Mouse (Mus musculus) neural tube, embryonic 15.5 days (tissue): Measurements from ENCODE around the gene Acot6. TPM values are rescaled to one million over a fixed set of nuclear protein-coding genes. Genes with fewer than 3 reads are reported as not detected.
"Not testable (repeated sequence)": the region's sequence is repeated elsewhere in the genome, so short reads cannot be mapped to it uniquely, and the experiment has no call there.

Experiments used
- ATAC-seq: fragments of 200-750 bp; cut with Nextera tagmentation; 2 replicates; pipeline ENCODE4 v1.8.0; 2017; ENCODE audit warnings: mild to moderate bottlenecking, moderate TSS enrichment, moderate library complexity; ENCODE audit not compliant: low FRiP score
- H3K27ac ChIP-seq: fragments of 300-500 bp; sonication (generic); replicated peaks from 2 replicates; pipeline ENCODE4 v1.5.1; 2015; ENCODE audit warnings: mild to moderate bottlenecking, inconsistent platforms
- H3K27me3 ChIP-seq: fragments of 300-500 bp; sonication (generic); replicated peaks from 2 replicates; pipeline ENCODE4 v1.6.1; 2015; ENCODE audit warnings: inconsistent platforms
- H3K36me3 ChIP-seq: fragments of 300-500 bp; sonication (generic); 2 replicates; pipeline ENCODE4 v1.6.1; 2015; ENCODE audit warnings: inconsistent platforms
- H3K4me1 ChIP-seq: fragments of 300-500 bp; sonication (generic); 2 replicates; pipeline ENCODE4 v1.6.1; 2015; ENCODE audit warnings: inconsistent platforms
- H3K4me2 ChIP-seq: fragments of 300-500 bp; sonication (generic); 2 replicates; pipeline ENCODE4 v1.6.1; 2015; ENCODE audit warnings: inconsistent platforms, mild to moderate bottlenecking, moderate library complexity
- H3K4me3 ChIP-seq: fragments of 300-500 bp; sonication (generic); replicated peaks from 2 replicates; pipeline ENCODE4 v1.5.1; 2015; ENCODE audit warnings: mild to moderate bottlenecking, inconsistent platforms
- H3K9ac ChIP-seq: fragments of 300-500 bp; sonication (generic); replicated peaks from 2 replicates; pipeline ENCODE4 v1.6.1; 2015; ENCODE audit warnings: mild to moderate bottlenecking, inconsistent platforms
- H3K9me3 ChIP-seq: fragments of 300-500 bp; sonication (generic); replicated peaks from 2 replicates; pipeline ENCODE4 v1.6.1; 2016; ENCODE audit warnings: inconsistent platforms
- WGBS: fragments of 180-500 bp; shearing (Covaris S2); methylation state at CpG from one replicate; pipeline ENCODE4 v1.1.7; 2015; ENCODE audit warnings: mixed read lengths; 5-methylcytosine and 5-hydroxymethylcytosine counted together
- polyA plus RNA-seq: library from polyadenylated mRNA; unstranded; fragments of >200 nt; fragmentation: Nextera tagmentation; extraction: Ambion mirVana; gene quantifications from 2 replicates; pipeline ENCODE4 v1.2.1, GENCODE M21; 2015

The Acot6 gene
- 1.4 and 1.6 TPM in 2 replicates for polyA plus RNA-seq

DNA sequence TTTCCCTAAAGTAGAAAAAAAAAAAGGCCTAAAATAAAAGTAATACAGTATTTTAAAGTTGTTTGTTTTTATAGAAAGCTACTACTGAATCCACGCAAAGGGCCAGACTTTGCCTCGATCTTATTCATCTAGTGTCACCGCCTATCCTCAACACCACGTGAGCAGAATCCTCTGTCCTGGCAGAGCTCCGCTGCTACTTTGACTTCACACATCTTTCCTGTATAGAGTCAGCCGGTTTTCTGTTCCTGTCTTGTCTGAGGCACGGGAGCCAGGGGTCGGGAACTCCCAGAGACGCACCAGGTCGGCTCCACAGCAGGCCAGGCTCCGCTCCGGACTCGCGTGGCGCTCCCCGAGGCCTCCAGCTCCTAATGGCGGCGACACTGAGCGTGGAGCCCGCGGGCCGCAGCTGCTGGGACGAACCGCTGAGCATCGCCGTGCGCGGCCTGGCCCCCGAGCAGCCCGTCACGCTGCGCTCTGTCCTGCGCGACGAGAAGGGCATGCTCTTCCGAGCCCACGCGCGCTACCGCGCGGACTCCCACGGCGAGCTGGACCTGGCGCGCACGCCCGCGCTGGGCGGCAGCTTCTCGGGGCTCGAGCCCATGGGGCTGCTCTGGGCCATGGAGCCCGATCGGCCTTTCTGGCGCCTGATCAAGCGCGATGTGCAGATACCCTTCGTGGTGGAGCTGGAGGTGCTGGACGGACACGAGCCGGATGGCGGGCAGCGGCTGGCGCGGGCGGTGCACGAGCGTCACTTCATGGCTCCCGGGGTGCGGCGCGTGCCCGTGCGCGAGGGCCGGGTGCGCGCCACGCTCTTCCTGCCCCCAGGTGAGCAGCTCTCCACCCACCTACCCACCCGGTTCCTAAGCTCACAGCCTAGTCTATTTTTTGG is at the start of gene Acot6:
Gene Acot6 (plus strand): TSS at position 51 of the 889 bp plus-strand sequence.
- under 1% methylated on average over 65 of the region's 80 CpGs for WGBS
- H3K9me3 ChIP-seq, H3K36me3 ChIP-seq, H3K4me1 ChIP-seq, H3K27me3 ChIP-seq: not testable (repeated sequence)
- Histone ChIP-seq H3K9ac (peak within 1 kb of the TSS; percentile 59), H3K4me3 (peak within 1 kb of the TSS; percentile 56), H3K4me2 (peak within 1 kb of the TSS; percentile 81), H3K27ac (peak within 1 kb of the TSS; percentile 72)
- ATAC-seq: peak; percentile 73

DNA sequence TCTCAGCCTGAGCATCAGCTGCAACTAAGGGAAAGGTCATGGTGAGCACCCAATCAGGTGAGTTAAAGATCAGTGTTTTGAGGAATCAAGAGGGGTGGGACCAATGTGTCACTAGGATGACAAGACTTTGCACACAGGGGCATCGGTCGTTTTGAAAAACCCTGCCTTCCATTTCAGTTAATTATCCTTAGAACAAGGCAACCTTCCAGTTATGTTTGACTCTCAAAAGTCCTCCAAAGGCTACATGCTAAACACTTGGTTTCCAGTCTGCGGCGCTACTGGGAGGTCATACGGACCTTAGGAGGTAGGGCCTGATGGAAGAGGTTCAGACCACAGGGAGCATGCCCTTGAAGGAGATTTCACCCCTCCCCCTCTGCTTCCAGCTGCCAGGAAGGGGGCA is 49.7 kb upstream of the Acot6 start:
- H3K9ac ChIP-seq, H3K4me2 ChIP-seq, H3K36me3 ChIP-seq, H3K4me3 ChIP-seq, H3K9me3 ChIP-seq, ATAC-seq, H3K27ac ChIP-seq: not testable (repeated sequence)
- Histone ChIP-seq H3K4me1 (peaks cover 11% of the 10 kb centered on the region), H3K27me3 (peaks cover 18% of the 10 kb centered on the region)
- WGBS: 87% methylated on average over 5 of the region's 5 CpGs

DNA sequence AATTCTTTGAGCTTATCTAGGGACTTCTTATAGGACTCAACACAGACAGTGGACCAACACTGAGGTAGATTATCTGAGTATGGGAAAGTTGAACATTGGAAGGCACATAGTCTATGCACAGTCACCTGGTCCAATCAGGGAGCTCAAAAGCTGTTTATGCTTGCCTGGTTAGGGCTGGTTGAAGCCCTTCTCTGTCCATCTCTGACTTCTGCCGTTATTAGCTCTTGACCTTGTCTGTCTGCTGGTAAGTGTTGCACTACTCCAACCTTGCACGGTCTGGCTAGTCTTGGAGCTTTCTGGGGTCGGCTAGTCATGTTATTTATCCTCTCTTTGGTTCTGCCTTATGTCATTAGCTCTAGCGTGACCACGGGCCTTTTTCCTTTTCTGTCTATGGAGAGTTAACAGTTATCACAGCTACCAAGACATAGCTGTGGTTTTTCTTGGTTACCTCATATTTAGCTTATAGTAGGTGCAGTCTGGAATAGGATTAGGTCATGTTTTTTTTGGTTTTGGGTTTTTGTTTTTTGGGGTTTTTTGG is 48.4 kb upstream of the Acot6 start, which contains the start of gene Acot3:
Gene Acot3 (plus strand): TSS at position 208 of the 538 bp plus-strand sequence.
- Histone ChIP-seq H3K4me3 (peak within 1 kb of the TSS; percentile 47), H3K27ac (no peak within 1 kb of the TSS), H3K36me3 (no peaks in the 10 kb centered on the region), H3K9me3 (0 out of 2 replicates have a peak, but pooled peaks cover 4% of the 10 kb centered on the region), H3K4me2 (peak within 1 kb of the TSS; percentile 82), H3K4me1 (peaks cover 11% of the 10 kb centered on the region), H3K9ac (no peak within 1 kb of the TSS), H3K27me3 (peaks cover 18% of the 10 kb centered on the region)
- ATAC-seq: no peak
- 83% methylated on average over 5 of the region's 5 CpGs for WGBS

DNA sequence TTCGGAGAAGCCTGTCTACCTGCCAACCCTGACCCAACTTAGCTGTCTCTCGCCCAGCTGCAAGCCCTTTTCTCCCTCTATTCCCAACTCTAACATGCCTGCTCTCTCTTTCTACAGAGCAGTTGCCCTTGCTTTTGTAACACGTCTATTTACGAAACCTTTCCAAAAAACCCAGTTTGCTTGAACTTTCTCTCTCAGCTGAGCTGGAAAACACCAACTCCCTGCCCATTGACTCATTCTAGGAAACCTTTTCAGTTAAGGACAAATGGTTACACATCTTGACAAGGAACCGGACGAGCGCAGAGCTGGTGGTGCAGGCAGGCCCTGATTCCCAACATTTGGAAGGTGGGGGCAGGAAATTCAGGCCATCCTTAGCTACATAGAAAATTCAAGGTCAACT is 47.8 kb upstream of the Acot6 start:
- ATAC-seq: no peak
- WGBS: 90% methylated on average over 7 of the region's 7 CpGs
- peak overlapping the region; percentile 47 for H3K4me3 ChIP-seq

DNA sequence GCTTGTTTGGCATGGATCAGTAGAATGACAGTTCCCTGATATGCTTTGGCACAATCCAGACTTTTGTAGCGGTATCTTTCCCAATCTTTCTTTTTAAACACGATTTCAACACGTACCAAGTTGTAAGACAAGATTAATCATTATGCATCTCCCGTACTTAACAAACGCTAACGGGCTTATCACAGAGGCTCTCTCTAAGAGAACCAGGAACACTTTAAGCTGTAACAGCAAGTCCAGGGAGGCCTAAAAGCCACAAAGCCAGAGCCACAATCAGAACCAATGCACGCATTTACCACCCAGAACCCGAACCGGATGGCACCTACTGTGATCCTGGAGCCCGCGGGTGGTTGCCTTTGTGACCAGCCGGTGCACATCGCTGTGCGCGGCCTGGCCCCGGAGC is 47.3 kb upstream of the Acot6 start:
- ATAC-seq: no peak
- Histone ChIP-seq H3K27me3 (peaks cover 18% of the 10 kb centered on the region), H3K9me3 (0 out of 2 replicates have a peak, but pooled peaks cover 4% of the 10 kb centered on the region), H3K4me3 (peak overlapping the region; percentile 47), H3K9ac (peak overlapping the region; percentile 34; the same call in 1 of the 2 replicates), H3K4me2 (peak overlapping the region; percentile 82), H3K27ac (no peak overlapping the region), H3K4me1 (peaks cover 11% of the 10 kb centered on the region), H3K36me3 (no peaks in the 10 kb centered on the region)
- WGBS: 9% methylated on average over 16 of the region's 16 CpGs

More for the DNA sequence above, 47.8 kb upstream of the Acot6 start:
- Histone ChIP-seq H3K27me3 (peaks cover 18% of the 10 kb centered on the region), H3K9me3 (0 out of 2 replicates have a peak, but pooled peaks cover 4% of the 10 kb centered on the region), H3K36me3 (no peaks in the 10 kb centered on the region), H3K27ac (no peak overlapping the region), H3K4me2 (peak overlapping the region; percentile 82), H3K4me1 (peaks cover 11% of the 10 kb centered on the region), H3K9ac (no peak overlapping the region)

DNA sequence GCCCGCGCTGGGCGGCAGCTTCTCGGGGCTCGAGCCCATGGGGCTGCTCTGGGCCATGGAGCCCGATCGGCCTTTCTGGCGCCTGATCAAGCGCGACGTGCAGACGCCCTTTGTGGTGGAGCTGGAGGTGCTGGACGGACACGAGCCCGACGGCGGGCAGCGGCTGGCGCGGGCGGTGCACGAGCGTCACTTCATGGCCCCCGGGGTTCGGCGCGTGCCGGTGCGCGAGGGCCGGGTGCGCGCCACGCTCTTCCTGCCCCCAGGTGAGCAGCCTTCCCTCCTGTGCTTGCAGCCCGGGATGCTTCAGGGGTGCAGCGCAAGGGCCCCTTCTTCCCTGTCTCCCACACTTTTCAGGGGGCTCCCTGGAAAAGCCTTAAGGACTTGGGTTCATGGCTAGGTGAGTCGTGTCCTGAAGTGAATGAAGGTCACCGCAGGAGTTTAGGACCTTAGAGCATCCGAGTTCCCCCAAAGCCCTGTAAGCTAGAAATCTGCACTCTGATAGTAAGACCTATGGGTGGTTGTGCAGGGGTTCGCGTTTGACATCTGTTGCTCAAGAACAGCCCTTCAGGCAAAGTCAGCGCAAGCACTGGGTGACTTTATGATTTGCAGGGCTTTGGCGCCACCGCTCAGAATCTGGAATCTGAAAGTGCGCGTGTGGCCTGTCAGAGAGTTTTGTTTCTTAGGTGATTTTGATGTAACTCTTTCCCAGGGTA is 46.6 kb upstream of the Acot6 start:
- Histone ChIP-seq H3K4me2 (peak overlapping the region; percentile 82), H3K27me3 (peaks cover 18% of the 10 kb centered on the region), H3K4me1 (peaks cover 11% of the 10 kb centered on the region), H3K9ac (0 out of 2 replicates have a peak overlapping the region, but pooled peaks have one; percentile 36), H3K9me3 (no peaks in the 10 kb centered on the region), H3K4me3 (peak overlapping the region; percentile 47), H3K36me3 (no peaks in the 10 kb centered on the region), H3K27ac (no peak overlapping the region)
- 2% methylated on average over 39 of the region's 46 CpGs for WGBS
- no peak for ATAC-seq

DNA sequence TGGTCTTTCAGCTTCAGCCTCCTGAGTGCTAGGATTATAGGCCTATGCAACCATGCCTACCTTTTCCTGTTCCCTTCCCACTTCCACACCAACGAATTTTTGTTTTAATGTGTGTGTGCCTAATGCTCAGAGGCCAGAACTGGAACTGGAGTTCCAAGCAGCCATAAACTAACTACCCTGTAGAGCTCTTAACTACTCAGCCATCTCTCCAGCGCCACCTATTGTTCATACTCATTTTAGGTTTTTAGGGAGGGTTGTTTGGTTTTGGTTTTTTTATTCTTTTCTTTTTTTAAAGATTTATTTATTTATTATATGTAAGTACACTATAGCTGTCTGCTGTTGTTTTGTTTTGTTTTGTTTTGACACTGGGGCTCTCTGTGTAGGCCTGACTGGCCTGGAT is 39.5 kb upstream of the Acot6 start:
- no peaks in the 10 kb centered on the region for H3K27me3 ChIP-seq
- no peaks in the 10 kb centered on the region for H3K4me1 ChIP-seq
- H3K27ac ChIP-seq: no peak overlapping the region
- H3K9ac ChIP-seq: no peak overlapping the region
- H3K4me3 ChIP-seq: no peak overlapping the region
- H3K36me3 ChIP-seq: no peaks in the 10 kb centered on the region
- no peaks in the 10 kb centered on the region for H3K9me3 ChIP-seq
- H3K4me2 ChIP-seq: no peak overlapping the region
- 23% methylated on average over 2 of the region's 2 CpGs for WGBS
- no peak for ATAC-seq

DNA sequence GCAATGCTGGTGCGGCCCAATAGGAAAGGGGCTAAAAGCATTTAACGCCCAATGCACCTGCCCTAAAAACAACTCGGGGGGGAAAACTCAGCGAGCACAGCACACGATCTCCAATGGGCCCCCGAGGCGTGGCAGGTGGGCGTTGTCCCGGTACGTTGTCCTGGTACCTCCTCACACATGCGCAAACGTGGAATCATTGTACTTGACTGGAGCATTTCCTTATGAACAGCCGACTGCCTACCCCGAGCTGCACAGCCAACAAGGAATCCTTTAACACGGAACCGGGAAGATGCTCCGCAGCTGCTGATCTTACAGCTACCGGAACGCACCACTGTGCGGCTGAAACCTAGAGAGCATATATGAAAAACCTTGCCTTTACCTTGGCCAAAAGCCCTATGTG is 38.1 kb upstream of the Acot6 start:
- H3K4me3 ChIP-seq: no peak overlapping the region
- WGBS: 94% methylated on average over 20 of the region's 20 CpGs
- no peak overlapping the region for H3K4me2 ChIP-seq
- no peaks in the 10 kb centered on the region; the same call in 1 of the 2 replicates for H3K27me3 ChIP-seq
- H3K36me3 ChIP-seq: no peaks in the 10 kb centered on the region
- no peak overlapping the region for H3K9ac ChIP-seq
- no peak overlapping the region for H3K27ac ChIP-seq
- H3K4me1 ChIP-seq: no peaks in the 10 kb centered on the region
- no peaks in the 10 kb centered on the region for H3K9me3 ChIP-seq
- no peak for ATAC-seq

DNA sequence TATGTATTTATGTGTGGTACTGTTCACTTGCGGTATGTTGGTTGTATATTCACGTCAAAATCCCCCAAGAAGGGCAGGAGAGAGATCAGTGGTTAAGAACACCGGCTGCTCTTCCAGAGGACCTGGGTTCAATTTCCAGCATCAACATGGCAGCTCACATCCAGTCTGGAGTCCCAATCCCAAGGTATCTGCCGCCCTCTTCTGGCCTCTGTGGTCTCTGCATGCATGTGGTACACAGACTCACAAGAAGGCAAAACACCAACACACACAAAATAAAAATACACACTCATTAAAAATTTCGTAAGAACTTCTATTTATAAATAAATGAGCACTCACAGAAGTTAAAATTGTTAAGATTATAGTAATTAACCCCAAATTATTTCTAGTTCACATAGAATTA is 37.2 kb upstream of the Acot6 start:
- Histone ChIP-seq H3K9ac (no peak overlapping the region), H3K36me3 (no peaks in the 10 kb centered on the region), H3K27ac (no peak overlapping the region), H3K4me2 (no peak overlapping the region), H3K9me3 (no peaks in the 10 kb centered on the region), H3K27me3 (peaks cover 9% of the 10 kb centered on the region), H3K4me1 (no peaks in the 10 kb centered on the region), H3K4me3 (no peak overlapping the region)
- no peak for ATAC-seq
- WGBS: 76% methylated on average over 5 of the region's 5 CpGs

DNA sequence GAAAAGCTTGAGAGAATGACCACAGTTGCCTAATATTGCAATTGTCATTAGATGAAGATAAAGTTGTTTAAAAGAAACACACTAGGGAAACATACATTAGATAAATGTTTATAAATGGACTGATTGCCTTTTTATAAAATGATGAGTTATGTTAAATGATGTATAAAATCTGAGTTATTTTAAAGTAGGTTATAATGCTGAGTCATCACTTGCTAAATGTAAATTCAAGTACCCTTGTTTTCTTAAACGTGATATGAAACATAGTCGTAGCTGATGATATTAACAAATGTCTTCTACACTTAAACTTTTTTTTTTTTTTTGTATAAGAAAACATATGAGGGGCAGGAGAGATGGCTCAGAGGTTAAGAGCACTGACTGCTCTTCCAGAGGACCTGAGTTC is 36.6 kb upstream of the Acot6 start:
- Histone ChIP-seq H3K4me1 (no peaks in the 10 kb centered on the region), H3K27me3 (peaks cover 15% of the 10 kb centered on the region), H3K4me3 (no peak overlapping the region), H3K36me3 (no peaks in the 10 kb centered on the region), H3K27ac (no peak overlapping the region), H3K9ac (no peak overlapping the region), H3K4me2 (no peak overlapping the region), H3K9me3 (no peaks in the 10 kb centered on the region)
- WGBS: 89% methylated on average over 2 of the region's 2 CpGs
- no peak for ATAC-seq

DNA sequence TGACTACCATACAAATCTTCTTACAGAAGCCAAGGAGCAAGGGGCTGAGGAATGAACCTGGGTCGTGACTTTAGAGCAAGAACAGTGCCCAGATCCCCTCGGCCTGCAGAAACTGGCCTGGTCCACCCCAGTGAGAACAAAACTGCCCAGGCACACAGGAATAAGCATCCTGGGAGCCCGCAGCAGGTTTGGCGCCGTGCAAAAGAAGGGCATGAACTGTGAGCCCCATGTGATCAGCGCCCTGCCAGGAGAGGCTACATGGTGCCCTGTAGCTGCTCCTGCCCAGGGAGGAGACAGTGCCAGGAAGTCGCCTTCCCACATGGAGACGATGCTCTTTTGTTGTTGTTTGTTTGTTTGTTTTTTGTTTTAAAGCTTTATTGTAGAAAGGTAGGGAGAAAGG is 35.8 kb upstream of the Acot6 start:
- Histone ChIP-seq H3K27me3 (peaks cover 21% of the 10 kb centered on the region), H3K4me1 (peaks cover 4% of the 10 kb centered on the region; the same call in 1 of the 2 replicates), H3K9me3 (no peaks in the 10 kb centered on the region), H3K4me3 (no peak overlapping the region), H3K27ac (no peak overlapping the region), H3K4me2 (no peak overlapping the region), H3K9ac (no peak overlapping the region), H3K36me3 (no peaks in the 10 kb centered on the region)
- no peak for ATAC-seq
- WGBS: 76% methylated on average over 8 of the region's 8 CpGs
